Mouse (Mus musculus) mesoderm, embryonic 11.5 days (tissue): ENCODE data around the gene Krtap19-9b.

Experiments used
- DNase-seq: peaks from one replicate; pipeline ENCODE4 v3.0.0-alpha.2; 2012; ENCODE audit warnings: low read depth, low spot score

Gene Krtap19-9b

DNA sequence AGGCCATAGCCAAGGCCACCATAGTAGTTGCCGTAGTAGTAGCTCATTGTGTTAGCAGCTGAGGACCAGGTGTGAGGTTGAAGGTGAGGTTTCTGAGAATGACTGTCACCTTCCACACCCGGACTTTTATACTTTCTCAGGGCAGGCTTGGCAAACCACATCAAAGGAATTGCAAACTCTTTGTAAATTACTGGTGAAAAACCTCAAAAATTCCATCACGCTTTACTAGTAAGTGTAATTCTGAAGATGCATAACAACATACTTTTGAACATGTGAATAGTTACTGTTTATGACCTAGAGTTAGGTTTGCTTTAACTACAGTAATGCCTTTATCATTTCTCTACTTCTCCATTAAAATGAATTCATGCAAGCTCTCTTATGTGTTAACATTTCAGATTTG lies at the start of gene Krtap19-9b:
Gene Krtap19-9b, minus strand, starts transcription at position 101 of the 400 bp plus-strand sequence.
- DNase-seq: no peak

DNA sequence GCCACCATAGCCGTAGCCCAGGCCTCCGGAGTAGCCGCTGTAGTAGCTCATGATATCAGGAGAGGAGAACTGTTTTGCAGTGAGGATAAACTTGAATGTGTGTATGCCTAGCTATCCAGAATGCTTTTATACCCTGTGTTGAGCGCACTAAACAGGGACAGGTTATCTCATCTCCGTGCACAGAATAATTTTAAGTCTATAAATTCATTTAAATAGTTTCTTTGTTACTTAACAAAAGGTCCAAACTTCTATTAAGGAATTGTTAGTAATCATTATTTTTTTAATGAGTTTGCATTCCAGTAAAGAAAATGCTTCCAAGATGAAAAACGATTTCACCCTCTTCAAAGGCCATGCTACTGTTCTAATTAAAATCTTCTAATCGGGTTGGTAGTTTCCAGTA lies 30.7 kb upstream of the Krtap19-9b start, which contains the start of gene Krtap16-3:
Gene Krtap16-3, minus strand, starts transcription at position 101 of the 400 bp plus-strand sequence.
- DNase-seq: no peak

DNA sequence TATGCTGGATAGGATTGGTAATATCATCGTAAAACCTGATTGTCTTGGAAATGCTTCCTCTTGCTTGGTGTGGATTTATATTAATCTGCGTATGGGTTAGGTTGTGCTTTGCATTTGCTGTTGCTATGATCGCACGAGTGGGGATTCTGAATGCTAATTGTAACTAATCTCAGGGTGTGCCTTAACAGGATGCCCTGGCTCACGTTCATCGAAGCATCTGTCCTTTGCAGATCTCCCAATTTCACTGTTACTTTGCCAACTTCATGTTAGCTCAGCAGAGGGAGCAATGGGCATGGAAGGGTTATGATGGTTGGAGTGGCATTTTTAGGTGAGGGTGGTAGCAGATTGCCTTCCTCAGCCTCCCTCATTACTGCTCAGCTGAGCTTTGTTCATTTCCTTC lies 9.0 kb upstream of the Krtap19-9b start:
- no peak for DNase-seq

DNA sequence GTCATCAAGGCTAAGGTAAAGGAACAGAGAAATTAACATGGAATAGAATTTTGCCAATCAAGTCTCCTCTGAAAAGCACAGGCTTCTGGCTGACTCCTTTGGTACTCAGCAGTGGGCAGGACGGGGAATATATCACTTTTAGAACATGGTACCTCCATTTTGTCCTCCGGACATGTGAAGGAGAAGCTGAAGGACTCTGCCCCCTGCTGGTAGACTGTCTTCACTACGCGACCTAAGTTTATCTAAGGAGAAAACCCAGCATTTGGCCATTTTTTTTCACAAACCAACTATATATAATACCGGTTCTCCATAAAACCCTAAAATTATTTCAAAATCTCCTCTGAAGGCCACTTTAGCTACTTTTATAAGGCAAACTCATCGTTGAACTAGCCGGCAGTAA lies 6.2 kb upstream of the Krtap19-9b start:
- peak; percentile 50 for DNase-seq

DNA sequence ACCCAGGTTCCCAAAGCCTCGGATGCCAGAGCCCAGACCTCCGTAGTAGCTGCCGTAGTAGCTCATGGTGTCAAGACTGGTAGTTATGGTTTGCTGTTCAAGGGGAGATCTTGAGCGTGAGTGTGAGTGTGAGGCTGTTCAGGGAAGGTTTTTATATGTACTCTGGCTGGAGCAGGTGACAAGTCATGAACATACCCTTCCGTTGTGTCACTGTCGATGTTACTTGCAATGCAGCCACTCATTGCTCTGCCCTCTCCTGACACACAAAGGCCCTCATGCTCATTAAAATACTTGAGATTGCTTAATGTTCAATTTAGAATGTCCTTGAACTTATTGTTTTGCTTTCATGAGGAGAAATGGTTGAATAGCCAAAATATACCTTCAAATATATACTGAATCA lies 35.7 kb downstream of the Krtap19-9b start, which contains the start of gene Krtap19-5:
Gene Krtap19-5, minus strand, starts transcription at position 101 of the 400 bp plus-strand sequence.
- no peak for DNase-seq

DNA sequence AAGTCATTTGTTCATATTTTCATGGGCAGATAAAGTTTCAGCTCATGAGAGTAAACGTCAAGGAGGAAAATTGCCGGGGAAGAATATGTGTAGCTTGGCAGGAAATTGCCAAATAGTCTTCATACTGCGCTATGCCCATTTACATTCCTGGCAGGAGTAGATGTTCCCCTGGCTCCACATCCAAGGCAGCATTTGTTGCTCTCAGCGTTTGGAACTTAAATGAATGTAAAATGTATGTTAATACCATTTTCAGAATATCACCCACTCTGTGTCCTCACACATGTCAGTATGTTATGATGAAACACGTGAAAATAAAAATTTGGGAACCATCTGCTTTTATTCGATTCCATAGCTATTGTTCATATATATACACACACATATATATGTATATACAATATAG lies 45.2 kb downstream of the Krtap19-9b start:
- no peak for DNase-seq

DNA sequence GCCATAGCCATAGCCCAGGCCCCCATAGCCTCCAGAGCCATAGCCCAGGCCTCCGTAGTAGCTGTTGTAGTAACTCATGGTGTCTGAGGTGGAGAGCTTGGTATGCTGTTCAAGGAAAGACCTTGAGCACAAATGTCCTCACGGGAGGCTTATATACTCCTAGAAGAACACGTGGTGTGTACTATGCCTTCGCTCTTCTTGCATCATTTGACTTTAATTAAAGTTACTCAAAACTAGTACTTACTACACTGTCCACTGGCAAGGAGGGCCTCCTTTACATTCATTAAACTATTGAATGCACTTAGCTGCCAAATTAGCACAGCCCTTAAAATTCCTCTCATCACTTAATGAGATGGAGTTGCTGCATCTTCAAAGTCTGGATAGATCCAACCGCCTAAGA lies 47.1 kb downstream of the Krtap19-9b start, which contains the start of gene Krtap19-4:
Gene Krtap19-4, minus strand, starts transcription at position 101 of the 400 bp plus-strand sequence.
- no peak for DNase-seq
